Mouse (Mus musculus) T-helper 1 cell (primary cell): ENCODE measurements around the gene Ints12.

Source experiments
- in situ Hi-C: fragments of 300-600 bp; cut with MboI, MseI; formaldehyde crosslinking; loops from one replicate; pipeline ENCODE4 v1.15.1; 2025; ENCODE audit warnings: high pct_unique_total_duplicates

The Ints12 gene

GRCm38 (mm10) chr3:133141877-133142276, 50.2 kb downstream of the Ints12 start:
- in situ Hi-C loops: no loop called here

- in situ Hi-C loops: no loop called here
Measured at GRCm38 (mm10) chr3:133144511-133145147, 53.0 kb downstream of the Ints12 start.

GRCm38 (mm10) chr3:133151629-133152028, 60.0 kb downstream of the Ints12 start:
- in situ Hi-C loops: no loop called here

- in situ Hi-C loops: no loop called here
Measured at GRCm38 (mm10) chr3:133152831-133153230, 61.2 kb downstream of the Ints12 start.

- in situ Hi-C loops: no loop called here
Measured at GRCm38 (mm10) chr3:133153629-133154028, 62.0 kb downstream of the Ints12 start.

- in situ Hi-C loops: no loop called here
Measured at GRCm38 (mm10) chr3:133154683-133155082, 63.0 kb downstream of the Ints12 start.

GRCm38 (mm10) chr3:133158260-133158659, 66.6 kb downstream of the Ints12 start:
- in situ Hi-C loops: no loop called here
